Mouse (Mus musculus) bone marrow, adult 2 months (tissue): ENCODE data around the gene Spef2. TPM values are rescaled to one million over a fixed set of nuclear protein-coding genes. Genes with fewer than 3 reads are reported as not detected.
"Not testable (repeated sequence)": the region's sequence is repeated elsewhere in the genome, so short reads cannot be mapped to it uniquely, and the experiment has no call there.

Experiments
- H3K27ac ChIP-seq: fragments of 200-500 bp; 2 replicates; pipeline ENCODE4 v1.5.1; 2012; ENCODE audit warnings: low read depth, mild to moderate bottlenecking, control low read depth, inconsistent platforms, low read length; ENCODE audit not compliant: control insufficient read depth, poor library complexity, insufficient read depth
- H3K4me1 ChIP-seq: fragments of 200-500 bp; 2 replicates; pipeline ENCODE4 v1.6.1; 2011; ENCODE audit warnings: low read length; ENCODE audit not compliant: control insufficient read depth, insufficient read depth
- H3K4me3 ChIP-seq: fragments of 200-500 bp; replicated peaks from 2 replicates; pipeline ENCODE3; 2011; ENCODE audit warnings: mild to moderate bottlenecking, low read depth, low read length, control low read depth; ENCODE audit not compliant: control insufficient read depth
- CTCF ChIP-seq: fragments of 200-500 bp; IDR thresholded peaks from 2 replicates; pipeline ENCODE4 v1.5.1; 2011; ENCODE audit warnings: low read length, control low read depth; ENCODE audit not compliant: control insufficient read depth, insufficient read depth
- POLR2A ChIP-seq: fragments of 200-500 bp; IDR thresholded peaks from 2 replicates; pipeline ENCODE4 v1.6.1; 2011; ENCODE audit warnings: low read depth, mild to moderate bottlenecking, control low read depth, low read length, borderline replicate concordance; ENCODE audit not compliant: control insufficient read depth
- WGBS: fragments of 180-500 bp; shearing (Covaris S2); methylation state at CpG from one replicate; pipeline ENCODE4 v1.1.7; 2018; 5-methylcytosine and 5-hydroxymethylcytosine counted together
- polyA plus RNA-seq: library from polyadenylated mRNA; stranded (reverse); fragments of >200 nt; gene quantifications from 2 replicates; pipeline ENCODE4 v1.2.4, GENCODE M21; 2011; ENCODE audit warnings: low replicate concordance; ENCODE audit not compliant: missing spikeins, insufficient read depth, insufficient read length

The Spef2 gene
- polyA plus RNA-seq, result 0.90 and 2.5 TPM in 2 replicates

- WGBS, result 3% methylated on average over 16 of the region's 16 CpGs
- Histone ChIP-seq H3K4me3 (peak within 1 kb of the TSS; percentile 51), H3K27ac (peak within 1 kb of the TSS; percentile 59), H3K4me1 (no peaks in the 10 kb centered on the region; the same call in 1 of the 2 replicates)
- TF ChIP-seq CTCF (peak; percentile 43; the same call in 1 of the 2 replicates), POLR2A (no peak)
These were observed at the start of gene Spef2 for GRCm38 (mm10) chr15:9748359-9749102. Gene Spef2, minus strand, starts transcription at chr15:9748868.

- H3K4me1 ChIP-seq, result no peaks in the 10 kb centered on the region
- TF ChIP-seq POLR2A, result no peak
- H3K4me3 ChIP-seq, result no peak overlapping the region
- H3K27ac ChIP-seq, result no peak overlapping the region
- 81% methylated on average over 3 of the region's 3 CpGs for WGBS
These were observed 45.5 kb upstream of the Spef2 start for GRCm38 (mm10) chr15:9794131-9794530.

- Histone ChIP-seq H3K4me1 (no peaks in the 10 kb centered on the region), H3K27ac (no peak overlapping the region), H3K4me3 (no peak overlapping the region)
- TF ChIP-seq CTCF, result no peak
- no peak for TF ChIP-seq POLR2A
- WGBS, result 68% methylated on average over 3 of the region's 3 CpGs
These were observed 39.8 kb upstream of the Spef2 start for GRCm38 (mm10) chr15:9788245-9789030.

DNA sequence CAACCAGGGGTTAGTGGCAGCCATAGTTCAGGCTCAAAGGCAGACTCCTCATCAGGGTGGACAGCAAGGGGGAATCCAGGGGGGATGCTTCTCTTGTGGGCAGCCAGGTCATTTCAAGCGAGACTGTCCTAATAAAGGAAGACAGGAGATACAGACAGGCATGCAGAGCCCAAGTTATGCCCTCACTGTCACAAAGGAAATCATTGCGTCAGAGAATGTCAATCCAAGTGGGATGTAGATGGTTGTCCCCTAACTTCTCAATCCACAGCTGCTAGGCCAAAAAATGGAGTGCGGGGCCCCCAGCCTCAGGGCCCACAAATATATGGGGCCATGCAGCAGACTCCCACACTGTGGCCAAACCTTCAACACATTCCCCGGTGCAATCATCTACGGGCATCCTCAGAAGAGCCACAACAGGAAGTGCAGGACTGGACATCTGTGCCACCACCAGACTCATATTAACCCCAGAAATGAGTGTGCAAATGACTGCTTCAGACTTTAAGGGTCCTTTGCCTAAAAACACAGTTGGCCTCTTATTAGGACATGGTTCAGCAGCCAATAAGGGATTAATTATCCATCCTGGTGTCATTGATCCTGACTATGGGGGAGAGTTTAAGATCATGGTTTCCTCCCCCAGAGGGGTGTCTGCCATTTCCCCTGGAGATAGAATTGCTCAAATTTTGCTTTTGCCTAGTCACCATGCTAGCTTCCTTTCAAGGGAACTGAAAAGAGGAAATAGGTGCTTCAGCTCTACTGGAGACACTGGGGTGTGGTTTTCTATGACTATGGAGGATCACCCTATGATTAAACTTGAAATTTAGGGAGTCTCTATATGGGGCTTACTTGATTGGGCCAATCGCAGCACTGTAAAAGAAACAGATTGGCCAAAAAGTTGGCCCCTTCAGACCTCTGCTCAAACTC lies 25.8 kb upstream of the Spef2 start:
- peak overlapping the region; percentile 64; the same call in 1 of the 2 replicates for H3K27ac ChIP-seq
- 38% methylated on average over 6 of the region's 6 CpGs for WGBS
- not testable (repeated sequence) for H3K4me3 ChIP-seq, H3K4me1 ChIP-seq

GRCm38 (mm10) chr15:9768184-9768918 lies 19.7 kb upstream of the Spef2 start:
- TF ChIP-seq CTCF (no peak), POLR2A (no peak)
- Histone ChIP-seq H3K27ac (no peak overlapping the region), H3K4me1 (no peaks in the 10 kb centered on the region), H3K4me3 (no peak overlapping the region)
- WGBS, result 76% methylated on average over 4 of the region's 4 CpGs

DNA sequence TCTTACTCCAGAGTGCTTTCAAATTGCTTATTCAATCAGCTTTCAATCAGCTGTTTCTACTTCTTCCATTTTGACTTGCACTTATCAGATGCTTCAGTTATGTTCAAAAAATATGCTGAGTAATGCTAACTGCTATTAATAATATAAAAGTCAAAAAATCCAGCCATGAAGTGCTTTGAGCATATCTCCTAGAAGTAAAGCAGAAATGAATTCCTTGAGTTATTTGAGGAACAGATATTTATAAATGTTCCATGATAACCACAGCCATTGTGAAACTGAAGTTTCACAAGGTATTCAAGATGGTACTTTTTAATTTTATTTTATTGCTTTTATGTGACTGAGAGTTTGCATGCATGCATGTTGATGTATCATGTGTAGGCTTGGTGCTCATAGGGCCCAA lies 18.4 kb upstream of the Spef2 start:
- H3K27ac ChIP-seq, result no peak overlapping the region
- H3K4me1 ChIP-seq, result no peaks in the 10 kb centered on the region
- no peak for TF ChIP-seq POLR2A
- TF ChIP-seq CTCF, result no peak
- no peak overlapping the region for H3K4me3 ChIP-seq

DNA sequence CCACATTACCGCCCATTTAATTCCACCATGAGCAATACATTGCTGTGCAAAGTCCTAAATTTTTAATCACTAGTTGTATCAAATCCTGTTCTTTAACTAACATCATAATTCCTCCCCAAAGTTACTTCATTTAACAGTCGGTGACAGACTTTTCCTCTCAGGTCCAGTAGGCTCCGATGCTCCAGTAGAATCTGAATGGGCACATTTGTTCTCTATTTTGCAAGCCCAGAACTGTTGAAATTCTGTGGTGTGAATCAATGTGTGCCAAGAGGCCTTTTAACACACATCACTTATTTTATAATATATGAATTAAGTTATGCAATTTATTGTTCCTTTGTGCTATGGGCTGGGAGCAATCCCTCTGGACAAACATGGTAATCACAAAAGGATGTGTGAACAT lies 2.3 kb upstream of the Spef2 start:
- WGBS, result 48% methylated on average over 3 of the region's 3 CpGs
- no peak overlapping the region for H3K27ac ChIP-seq
- TF ChIP-seq CTCF (no peak), POLR2A (no peak)
- no peaks in the 10 kb centered on the region; the same call in 1 of the 2 replicates for H3K4me1 ChIP-seq
- H3K4me3 ChIP-seq, result no peak overlapping the region
